Mouse (Mus musculus) thymus, adult 2 months (tissue): ENCODE measurements around the gene Dync1h1.

ENCODE experiments used
- CTCF ChIP-seq: fragments of 200-500 bp; IDR thresholded peaks from 2 replicates; pipeline ENCODE4 v1.5.1; 2012; ENCODE audit warnings: mild to moderate bottlenecking, control low read depth, low read length, moderate library complexity, borderline replicate concordance; ENCODE audit not compliant: control insufficient read depth, poor library complexity, insufficient read depth; ENCODE audit errors: extremely low read depth
- POLR2A ChIP-seq: fragments of 200-500 bp; IDR thresholded peaks from 2 replicates; pipeline ENCODE4 v1.6.1; 2012; ENCODE audit warnings: mild to moderate bottlenecking, low read length, control low read depth, moderate library complexity; ENCODE audit not compliant: control insufficient read depth, poor library complexity, insufficient read depth; ENCODE audit errors: extremely low read depth

GRCm38 (mm10) chr12:110706337-110707231 lies 105.3 kb downstream of the Dync1h1 start:
- TF ChIP-seq CTCF (no peak), POLR2A (no peak)
